Mouse (Mus musculus) left cerebral cortex, adult 2 months (tissue): Measurements from ENCODE around the gene Ninl. TPM values are rescaled to one million over a fixed set of nuclear protein-coding genes. Genes with fewer than 3 reads are reported as not detected.

ENCODE experiments used
- DNase-seq, 2 experiments: peaks; one replicate each; pipeline ENCODE4 v3.0.0; 2021 to 2022; ENCODE audit warnings: low spot score in 2 of 2, mixed read lengths in 1 of 2; ENCODE audit errors: extremely low spot score in 1 of 2
- H3K27ac ChIP-seq: fragments of 200-600 bp; 2 replicates; pipeline ENCODE4 v1.8.1; 2022
- H3K4me3 ChIP-seq: fragments of 200-600 bp; 2 replicates; pipeline ENCODE4 v1.8.1; 2022
- CTCF ChIP-seq: fragments of 200-600 bp; IDR thresholded peaks from 2 replicates; pipeline ENCODE4 v1.8.1; 2022; ENCODE audit warnings: antibody characterized with exemption, mild to moderate bottlenecking, moderate library complexity
- intact Hi-C: fragments of 180-260 bp; cut with DNase I; formaldehyde crosslinking; loops from one replicate; pipeline ENCODE4 v1.15.1; 2025
- total RNA-seq, 2 experiments: library from RNA; stranded (reverse); gene quantifications; 2 replicates each; pipeline ENCODE4 v1.2.3; 2021

The Ninl gene
- total RNA-seq, 2 experiments from 2014 or later, result 6.4 to 6.5 TPM

DNA sequence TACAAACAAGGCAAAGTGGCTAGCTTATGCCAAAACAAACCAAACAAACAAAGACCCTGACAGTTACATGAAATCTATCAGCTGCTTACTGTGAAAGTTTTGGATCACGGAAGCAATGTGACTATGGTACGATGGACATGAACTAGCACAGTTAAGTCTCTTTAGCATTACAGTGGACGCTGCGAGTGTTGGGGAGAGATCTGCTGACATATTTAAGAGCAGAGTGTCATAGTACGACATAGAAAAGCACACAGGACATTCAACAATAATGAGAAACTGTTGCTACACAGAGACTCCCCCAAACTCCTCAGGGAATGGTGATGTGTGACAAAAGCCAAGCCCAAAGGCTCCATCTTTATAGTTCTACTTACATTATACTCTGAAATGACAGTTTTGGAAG is 95.2 kb downstream of the Ninl start:
- intact Hi-C loops, result no loop called here
- Histone ChIP-seq H3K4me3 (no peak overlapping the region), H3K27ac (no peak overlapping the region)
- TF ChIP-seq CTCF, result no peak
- no peak for DNase-seq

DNA sequence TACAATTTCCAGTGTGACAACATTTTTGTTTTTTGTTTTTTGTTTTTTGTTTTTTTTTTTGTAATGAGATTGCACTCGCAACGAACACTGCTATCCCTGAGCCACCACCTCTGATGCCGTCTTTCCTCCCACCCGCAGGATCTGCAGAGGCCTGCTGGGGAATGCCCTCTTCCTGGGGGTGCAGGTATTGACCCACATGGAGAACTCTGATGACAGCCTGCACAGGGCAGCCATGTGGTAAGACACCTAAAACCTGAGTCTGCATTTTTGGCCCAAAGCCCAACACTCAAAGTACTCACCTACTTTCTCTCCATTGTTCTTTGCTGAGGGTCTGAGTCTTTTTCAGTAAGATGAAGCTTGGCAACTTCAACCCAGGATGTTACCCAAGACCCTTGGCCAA is 104.5 kb downstream of the Ninl start:
- intact Hi-C loops, result no loop called here

DNA sequence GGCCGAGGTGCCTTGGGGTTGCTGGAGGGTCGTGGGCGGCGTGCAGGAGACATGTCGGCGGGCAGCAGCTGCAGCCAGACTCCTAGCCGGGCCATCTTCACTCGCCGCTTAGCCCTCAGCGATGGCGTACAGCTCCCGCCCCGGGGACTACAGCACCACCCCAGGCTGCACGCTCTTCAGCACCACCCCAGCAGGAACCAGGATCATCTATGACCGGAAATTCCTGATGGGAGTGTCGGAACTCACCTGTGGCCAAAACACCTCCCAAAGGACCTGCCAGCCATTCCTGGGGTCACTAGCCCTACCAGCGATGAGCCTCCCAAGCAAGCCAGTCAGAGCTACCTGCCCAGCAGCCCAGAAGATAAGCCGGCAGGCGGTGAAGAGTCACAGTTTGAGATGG is 105.7 kb downstream of the Ninl start:
- no peak for DNase-seq
- no peak for TF ChIP-seq CTCF
- intact Hi-C loops, result no loop called here

More for the DNA sequence above, 104.5 kb downstream of the Ninl start:
- no peak for DNase-seq
- Histone ChIP-seq H3K27ac (no peak overlapping the region), H3K4me3 (no peak overlapping the region)
- TF ChIP-seq CTCF, result no peak

DNA sequence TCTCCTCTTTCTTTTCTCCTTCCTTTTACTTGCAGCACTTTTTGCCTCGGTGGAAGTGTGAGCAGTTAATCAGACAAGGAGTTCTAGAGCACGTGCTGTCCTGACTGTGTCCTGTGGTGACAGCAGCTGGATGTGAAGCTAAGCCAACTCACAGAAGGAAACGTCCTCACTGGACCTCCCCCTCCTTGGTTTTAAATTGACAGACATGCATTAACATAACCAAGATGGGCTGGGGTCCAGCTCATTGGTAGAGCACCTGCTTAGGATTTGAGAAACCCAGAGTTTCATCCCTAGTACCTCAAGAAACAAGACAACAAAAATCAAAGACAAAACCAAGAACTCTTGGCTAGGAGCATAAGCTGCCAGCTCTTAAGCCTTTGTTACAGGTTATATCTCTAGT is 108.4 kb downstream of the Ninl start:
- Histone ChIP-seq H3K4me3 (no peak overlapping the region), H3K27ac (no peak overlapping the region)
- intact Hi-C loops, result no loop called here
- no peak for TF ChIP-seq CTCF
- no peak for DNase-seq

More for the DNA sequence above, 105.7 kb downstream of the Ninl start:
- Histone ChIP-seq H3K27ac (no peak overlapping the region), H3K4me3 (no peak overlapping the region)

DNA sequence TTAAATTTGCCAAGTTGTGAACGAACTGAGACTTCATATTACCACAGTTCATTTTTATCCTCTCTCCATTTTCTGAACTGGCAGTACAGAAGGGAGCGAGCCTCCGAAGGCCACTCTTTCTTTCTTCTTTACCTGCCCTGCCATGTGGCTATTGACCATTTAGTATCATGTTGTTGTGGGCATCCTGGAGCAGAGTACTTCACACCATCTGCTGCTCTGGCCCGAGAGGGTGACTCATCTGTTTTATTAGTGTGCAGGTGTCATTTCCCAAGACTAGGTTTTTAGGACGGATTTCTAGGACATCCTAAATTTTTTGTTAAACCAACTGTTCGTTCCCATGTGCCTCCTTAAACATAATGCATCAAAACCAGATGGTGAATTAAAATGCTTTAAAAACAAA is 110.0 kb downstream of the Ninl start:
- Histone ChIP-seq H3K4me3 (no peak overlapping the region), H3K27ac (no peak overlapping the region)
- intact Hi-C loops, result no loop called here
- DNase-seq, result no peak
- no peak for TF ChIP-seq CTCF

DNA sequence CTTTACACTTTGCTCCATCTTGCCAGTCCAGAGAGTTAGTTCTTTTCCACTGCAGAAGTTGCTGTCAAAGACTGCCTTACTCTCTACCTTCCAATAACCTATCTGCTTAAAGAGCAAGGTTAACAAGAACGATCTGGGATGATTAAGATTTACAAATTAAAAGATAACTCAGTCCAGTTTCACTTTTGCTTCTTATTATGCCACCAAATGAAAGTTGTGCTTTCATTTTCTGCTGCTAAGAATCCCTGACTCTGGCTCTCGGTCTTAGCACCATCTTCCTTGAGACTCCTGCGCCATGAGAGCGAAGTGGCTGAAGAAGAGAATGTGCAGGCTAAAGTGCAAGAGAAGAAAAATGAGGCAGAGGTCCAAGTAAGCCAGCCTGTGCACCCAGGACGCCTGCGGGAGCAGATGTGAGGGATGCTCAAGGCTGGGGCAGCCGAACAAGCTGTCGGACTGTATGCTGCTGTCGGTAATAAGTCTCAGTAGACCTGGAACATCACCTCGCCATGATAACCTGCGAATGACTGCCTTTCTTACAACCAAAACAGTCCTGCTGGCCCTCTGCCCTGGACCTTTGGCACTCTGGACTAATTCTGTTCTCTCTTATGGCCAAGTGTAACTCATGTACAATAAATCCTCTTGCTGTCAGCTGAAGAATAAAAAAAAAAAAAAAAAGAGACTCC is 112.0 kb downstream of the Ninl start:
- Histone ChIP-seq H3K4me3 (no peak overlapping the region), H3K27ac (no peak overlapping the region)
- DNase-seq, result no peak
- intact Hi-C loops, result no loop called here
- no peak for TF ChIP-seq CTCF

DNA sequence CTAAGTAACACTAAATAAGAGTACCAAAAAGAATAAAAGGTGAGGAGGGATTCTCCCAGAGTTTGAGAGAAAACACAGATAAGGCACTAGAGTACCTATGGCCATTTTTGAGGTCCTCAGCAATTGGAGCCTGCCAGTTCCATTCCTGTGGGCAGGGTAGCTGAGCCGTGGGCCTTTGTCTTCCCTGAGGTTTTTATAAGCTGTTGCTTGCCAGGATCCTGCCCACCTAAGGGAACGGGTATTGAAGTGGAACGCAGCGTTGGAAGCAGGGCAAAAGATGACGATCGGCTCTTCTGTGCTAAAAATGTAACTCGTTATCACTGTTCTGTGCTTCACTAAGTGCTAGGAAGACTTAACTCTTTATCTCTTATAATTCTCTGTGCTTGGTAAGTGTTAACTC is 115.7 kb downstream of the Ninl start:
- TF ChIP-seq CTCF, result no peak
- Histone ChIP-seq H3K27ac (no peak overlapping the region), H3K4me3 (no peak overlapping the region)
- intact Hi-C loops, result no loop called here
- DNase-seq, result no peak

DNA sequence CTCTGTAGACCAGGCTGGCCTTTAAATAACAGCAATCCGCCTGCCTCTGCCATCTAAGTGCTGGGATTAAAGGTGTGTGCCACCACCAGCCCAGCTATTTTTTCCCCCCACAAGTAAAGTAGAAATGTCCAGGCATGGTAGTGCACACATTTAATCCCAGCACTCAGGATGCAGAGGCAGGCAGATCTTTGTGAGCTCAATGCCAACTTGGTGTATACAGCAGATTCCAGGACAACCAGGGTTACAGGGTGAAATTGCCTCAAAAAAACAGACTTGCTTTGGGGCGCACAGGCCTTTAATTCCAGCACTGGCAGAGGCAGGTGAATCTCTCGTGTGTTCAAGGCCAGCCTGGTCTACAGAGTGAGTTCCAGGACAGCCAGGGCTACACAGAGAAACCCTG is 116.2 kb downstream of the Ninl start:
- DNase-seq, result no peak
- Histone ChIP-seq H3K4me3 (no peak overlapping the region), H3K27ac (no peak overlapping the region)
- intact Hi-C loops, result no loop called here
- no peak for TF ChIP-seq CTCF

DNA sequence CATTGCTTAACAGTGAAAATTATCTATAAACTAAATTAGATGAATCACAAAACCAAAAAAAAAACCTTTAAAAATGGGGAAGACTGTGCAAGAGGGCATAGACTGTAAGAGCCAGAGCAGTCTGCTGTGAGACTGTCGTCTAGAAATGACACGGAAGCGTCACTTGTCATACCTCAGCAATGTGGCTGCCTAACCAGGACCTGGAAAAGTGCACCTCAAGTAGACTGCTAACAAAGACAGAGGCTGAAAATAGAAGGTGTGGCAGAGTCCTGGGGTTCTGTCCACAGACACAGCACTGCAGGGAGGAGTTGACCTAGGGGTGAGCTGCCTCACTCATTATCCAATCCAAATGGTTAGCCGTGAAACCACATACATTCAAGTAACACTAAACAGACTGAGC is 117.0 kb downstream of the Ninl start:
- intact Hi-C loops, result no loop called here
- Histone ChIP-seq H3K27ac (no peak overlapping the region), H3K4me3 (no peak overlapping the region)
- TF ChIP-seq CTCF, result no peak
- DNase-seq, result no peak

DNA sequence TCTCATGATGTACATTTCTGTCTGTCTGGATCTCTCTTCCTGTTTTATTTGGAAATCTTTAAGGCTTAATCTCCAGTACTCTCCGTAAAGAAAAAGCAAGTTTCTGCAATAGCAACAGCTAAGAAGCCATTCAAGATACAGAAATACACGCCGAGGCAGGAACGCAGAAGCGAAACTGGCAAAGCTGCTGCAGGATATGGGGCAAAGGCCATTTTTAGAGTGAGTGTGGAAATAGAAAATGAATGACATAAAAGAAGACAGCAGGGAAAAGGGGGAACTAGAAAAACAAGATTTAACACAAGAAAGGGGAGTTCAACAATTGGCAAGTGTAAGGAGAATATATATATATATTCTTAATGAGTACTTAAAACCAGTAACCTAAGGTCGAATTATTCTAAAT is 117.5 kb downstream of the Ninl start:
- H3K27ac ChIP-seq, result no peak overlapping the region
- H3K4me3 ChIP-seq, result no peak overlapping the region
- no peak for DNase-seq
- intact Hi-C loops, result no loop called here
- no peak for TF ChIP-seq CTCF

DNA sequence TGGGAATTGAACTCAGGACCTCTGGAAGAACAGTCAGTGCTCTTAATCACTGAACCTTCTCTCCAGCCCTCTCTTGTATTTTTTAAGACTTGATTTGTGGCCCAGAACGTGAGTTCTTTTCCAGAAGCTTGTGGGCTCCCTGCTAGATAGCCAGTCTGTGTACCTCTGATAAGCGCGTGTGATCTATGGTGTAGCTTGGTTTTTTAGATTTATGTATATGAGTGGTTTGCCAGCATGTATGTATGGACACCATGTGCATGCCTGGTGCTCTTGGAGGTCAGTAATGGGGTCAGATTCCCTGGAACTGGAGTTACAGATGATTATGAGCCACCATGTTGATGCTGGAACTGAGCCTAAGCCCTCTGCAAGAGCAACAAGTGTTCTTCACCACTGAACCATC is 118.6 kb downstream of the Ninl start:
- no peak for TF ChIP-seq CTCF
- DNase-seq, result no peak
- Histone ChIP-seq H3K4me3 (no peak overlapping the region), H3K27ac (no peak overlapping the region)
- intact Hi-C loops, result no loop called here

DNA sequence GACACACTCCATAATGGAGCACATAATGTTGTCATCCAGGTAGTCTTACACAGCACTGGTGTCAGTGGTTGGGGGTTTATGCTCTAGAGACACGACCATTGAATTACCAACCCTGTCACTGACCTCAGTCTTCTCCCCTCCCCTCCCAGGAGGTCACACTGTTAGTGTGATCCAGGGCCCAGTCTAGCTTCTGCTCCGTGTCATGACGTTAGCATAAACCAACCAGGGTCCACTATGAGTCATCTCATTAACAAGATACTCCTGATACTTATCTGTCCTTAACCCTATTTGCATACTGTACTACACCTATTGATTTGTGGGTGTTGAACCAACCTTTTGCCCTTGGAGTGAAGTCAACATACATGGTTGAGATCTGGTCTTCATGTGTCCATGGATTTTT is 120.5 kb downstream of the Ninl start:
- no peak for TF ChIP-seq CTCF

DNA sequence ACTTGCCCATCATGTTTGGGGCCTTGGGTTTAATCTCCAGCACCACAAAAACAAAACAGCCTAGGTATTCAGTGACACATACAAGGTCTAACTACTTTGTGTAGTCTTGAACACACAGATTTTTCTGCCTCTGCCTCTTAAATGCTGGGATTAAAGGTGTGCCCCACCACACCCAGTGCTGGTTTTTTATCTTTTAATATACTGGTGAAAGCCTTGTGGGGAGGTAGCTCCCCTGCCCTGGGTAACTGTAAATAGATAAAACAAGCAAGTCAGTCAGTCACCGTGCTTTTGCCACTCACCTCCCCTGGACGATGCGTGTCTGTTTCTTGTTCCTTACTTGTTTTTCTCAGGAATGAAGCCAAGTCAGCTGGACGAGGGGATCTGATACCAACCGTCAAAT is 123.4 kb downstream of the Ninl start:
- H3K27ac ChIP-seq, result no peak overlapping the region
- TF ChIP-seq CTCF, result no peak
- no peak overlapping the region for H3K4me3 ChIP-seq
- intact Hi-C loops, result no loop called here
- no peak for DNase-seq

More for the DNA sequence above, 120.5 kb downstream of the Ninl start:
- no peak overlapping the region for H3K27ac ChIP-seq
- DNase-seq, result no peak
- intact Hi-C loops, result no loop called here
- no peak overlapping the region for H3K4me3 ChIP-seq
